Mouse (Mus musculus) G1E (cell line): ENCODE data around the gene Acot7. TPM values are rescaled to one million over a fixed set of nuclear protein-coding genes. Genes with fewer than 3 reads are reported as not detected.

Experiments used
- ATAC-seq: 2 replicates; pipeline ENCODE4 v1.8.0; 2016; ENCODE audit warnings: mild to moderate bottlenecking; ENCODE audit not compliant: insufficient number of reproducible peaks, poor library complexity, low FRiP score, severe bottlenecking; ENCODE audit errors: extremely low read depth
- DNase-seq: peaks from one replicate; pipeline ENCODE4 v3.0.0; 2012; ENCODE audit warnings: low spot score
- H3K27me3 ChIP-seq: 2 replicates; pipeline ENCODE4 v1.6.1; 2012; ENCODE audit warnings: mild to moderate bottlenecking, low read length, inconsistent platforms; ENCODE audit not compliant: insufficient read depth
- H3K36me3 ChIP-seq: replicated peaks from 2 replicates; pipeline ENCODE3; 2012; ENCODE audit warnings: mild to moderate bottlenecking, inconsistent platforms
- H3K4me1 ChIP-seq: 2 replicates; pipeline ENCODE4 v1.6.1; 2012; ENCODE audit warnings: low read depth, low read length, inconsistent platforms, mixed read lengths; ENCODE audit not compliant: insufficient read depth
- H3K4me3 ChIP-seq: 2 replicates; pipeline ENCODE4 v1.5.1; 2012; ENCODE audit warnings: low read depth, mild to moderate bottlenecking, inconsistent platforms, low read length, moderate library complexity, mixed read lengths
- H3K9me3 ChIP-seq: replicated peaks from 2 replicates; pipeline ENCODE4 v1.6.1; 2012; ENCODE audit warnings: inconsistent platforms
- CTCF ChIP-seq: IDR thresholded peaks from 2 replicates; pipeline ENCODE4 v1.5.1; 2012; ENCODE audit warnings: low read depth, low read length, inconsistent platforms, mixed read lengths
- GATA1 ChIP-seq: IDR thresholded peaks from 2 replicates; pipeline ENCODE4 v1.6.1; 2012; ENCODE audit warnings: borderline replicate concordance, low read length, inconsistent platforms, mixed read lengths
- GATA2 ChIP-seq: IDR thresholded peaks from 2 replicates; pipeline ENCODE4 v1.6.1; 2012; ENCODE audit warnings: low read depth, low read length, inconsistent platforms, borderline replicate concordance
- POLR2AphosphoS5 ChIP-seq: IDR thresholded peaks from 2 replicates; pipeline ENCODE4 v1.6.1; 2012; ENCODE audit warnings: low read depth, low read length, inconsistent platforms; ENCODE audit not compliant: insufficient replicate concordance
- TAL1 ChIP-seq: conservative IDR thresholded peaks from 2 replicates; pipeline ENCODE4 v1.6.1; 2012; ENCODE audit warnings: low read depth, low read length, inconsistent platforms, mixed read lengths
- polyA plus RNA-seq: library from polyadenylated mRNA; stranded (reverse); fragments of >175 nt; gene quantifications from 2 replicates; pipeline ENCODE4 v1.2.3, GENCODE M21; 2012
- total RNA-seq, 2 experiments: library from RNA; stranded (forward) in 1 of 2; stranded (reverse) in 1 of 2; fragments of 200-1000 nt in 1 of 2; fragments of >200 nt in 1 of 2; fragmentation: Nextera tagmentation in 1 of 2; gene quantifications; 2 replicates each; pipeline ENCODE4 v1.2.3; 2014 to 2017

Acot7 gene
- total and polyA plus RNA-seq, 3 experiments = 17.6 to 51.1 (median 22.1) TPM

GRCm38 (mm10) chr4:152285505-152285904, 107.6 kb downstream of the Acot7 start:
- DNase-seq = no peak
- H3K4me3 ChIP-seq = no peak overlapping the region
- no peaks in the 10 kb centered on the region for H3K36me3 ChIP-seq
- H3K27me3 ChIP-seq = peaks cover 4% of the 10 kb centered on the region; the same call in 1 of the 2 replicates
- H3K4me1 ChIP-seq = no peaks in the 10 kb centered on the region
- H3K9me3 ChIP-seq = peaks cover 32% of the 10 kb centered on the region
- TF ChIP-seq GATA2 (no peak), CTCF (no peak), TAL1 (no peak), GATA1 (no peak), POLR2AphosphoS5 (no peak)
- no peak for ATAC-seq

DNA sequence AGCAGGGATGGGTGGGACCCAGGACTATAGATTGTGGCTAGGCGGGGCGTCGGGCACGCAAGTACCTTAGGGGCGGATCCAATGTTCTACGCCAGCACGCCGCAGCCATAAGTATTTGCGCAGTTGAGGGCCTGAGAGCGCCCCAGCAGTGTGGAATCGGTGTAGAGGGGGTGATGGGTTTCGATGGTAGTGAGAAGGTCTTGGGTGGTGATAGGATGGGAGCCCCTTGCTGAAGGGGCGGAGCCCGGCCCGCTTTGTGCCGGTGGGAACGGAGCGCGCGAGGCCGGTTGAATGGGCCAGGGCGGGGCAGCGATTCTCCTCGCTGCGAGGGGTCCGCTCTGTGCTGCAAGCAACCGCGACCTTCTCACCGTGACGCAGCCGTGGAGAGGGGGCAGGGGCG, 108.2 kb downstream of the Acot7 start:
- Histone ChIP-seq H3K4me1 (no peaks in the 10 kb centered on the region), H3K36me3 (no peaks in the 10 kb centered on the region), H3K4me3 (no peak overlapping the region), H3K27me3 (peaks cover 4% of the 10 kb centered on the region; the same call in 1 of the 2 replicates), H3K9me3 (peaks cover 32% of the 10 kb centered on the region)
- TF ChIP-seq GATA1 (no peak), TAL1 (no peak), POLR2AphosphoS5 (no peak), GATA2 (no peak), CTCF (no peak)
- no peak for ATAC-seq
- no peak for DNase-seq

GRCm38 (mm10) chr4:152286887-152287286, 109.0 kb downstream of the Acot7 start:
- DNase-seq (no peak), ATAC-seq (no peak)
- TF ChIP-seq GATA2 (no peak), CTCF (no peak), GATA1 (no peak), POLR2AphosphoS5 (no peak), TAL1 (no peak)
- H3K4me1 ChIP-seq = no peaks in the 10 kb centered on the region
- H3K4me3 ChIP-seq = no peak overlapping the region
- no peaks in the 10 kb centered on the region for H3K27me3 ChIP-seq
- no peaks in the 10 kb centered on the region for H3K36me3 ChIP-seq
- peaks cover 27% of the 10 kb centered on the region for H3K9me3 ChIP-seq

GRCm38 (mm10) chr4:152287317-152288120, 109.6 kb downstream of the Acot7 start:
- no peaks in the 10 kb centered on the region for H3K27me3 ChIP-seq
- no peak for DNase-seq
- no peak overlapping the region for H3K4me3 ChIP-seq
- TF ChIP-seq TAL1 (no peak), GATA2 (no peak), GATA1 (no peak), POLR2AphosphoS5 (no peak), CTCF (no peak)
- no peaks in the 10 kb centered on the region for H3K36me3 ChIP-seq
- H3K9me3 ChIP-seq = peaks cover 23% of the 10 kb centered on the region
- ATAC-seq = no peak
- H3K4me1 ChIP-seq = no peaks in the 10 kb centered on the region

- Histone ChIP-seq H3K36me3 (no peaks in the 10 kb centered on the region), H3K4me3 (no peak overlapping the region), H3K4me1 (no peaks in the 10 kb centered on the region), H3K27me3 (peaks cover 2% of the 10 kb centered on the region; the same call in 1 of the 2 replicates), H3K9me3 (peaks cover 14% of the 10 kb centered on the region)
- ATAC-seq (no peak), DNase-seq (no peak)
- TF ChIP-seq GATA1 = no peak
Measured at GRCm38 (mm10) chr4:152288398-152288945, 110.5 kb downstream of the Acot7 start.

- ATAC-seq = no peak
- H3K36me3 ChIP-seq = no peaks in the 10 kb centered on the region
- peaks cover 2% of the 10 kb centered on the region; the same call in 1 of the 2 replicates for H3K27me3 ChIP-seq
- no peak for TF ChIP-seq TAL1
- no peak for TF ChIP-seq GATA1
- no peak for TF ChIP-seq POLR2AphosphoS5
- TF ChIP-seq CTCF = no peak
- no peak for TF ChIP-seq GATA2
- peaks cover 4% of the 10 kb centered on the region for H3K4me1 ChIP-seq
- DNase-seq = no peak
- H3K4me3 ChIP-seq = no peak overlapping the region
- H3K9me3 ChIP-seq = peaks cover 10% of the 10 kb centered on the region
Measured at GRCm38 (mm10) chr4:152290385-152290784, 112.5 kb downstream of the Acot7 start.
